Mouse (Mus musculus) liver, embryonic 16.5 days (tissue): Measurements from ENCODE around the gene Rps9. TPM values are rescaled to one million over a fixed set of nuclear protein-coding genes. Genes with fewer than 3 reads are reported as not detected.

ENCODE experiments used
- ATAC-seq: fragments of 200-750 bp; cut with Nextera tagmentation; 2 replicates; pipeline ENCODE4 v1.8.0; 2017; ENCODE audit warnings: low read depth, mild to moderate bottlenecking, moderate number of reproducible peaks, moderate library complexity
- H3K27ac ChIP-seq: fragments of 300-500 bp; sonication (generic); 2 replicates; pipeline ENCODE4 v1.5.1; 2014; ENCODE audit warnings: mild to moderate bottlenecking, low read length
- H3K27me3 ChIP-seq: fragments of 300-500 bp; sonication (generic); 2 replicates; pipeline ENCODE4 v1.6.1; 2014; ENCODE audit warnings: low read depth, low read length, mixed read lengths; ENCODE audit not compliant: control insufficient read depth, insufficient read depth
- H3K36me3 ChIP-seq: fragments of 300-500 bp; sonication (generic); 2 replicates; pipeline ENCODE4 v1.6.1; 2014; ENCODE audit warnings: mild to moderate bottlenecking; ENCODE audit not compliant: control insufficient read depth, insufficient read depth
- H3K4me1 ChIP-seq: fragments of 300-500 bp; sonication (generic); 2 replicates; pipeline ENCODE4 v1.6.1; 2014; ENCODE audit warnings: low read depth, low read length, mixed read lengths; ENCODE audit not compliant: control insufficient read depth
- H3K4me2 ChIP-seq: fragments of 300-500 bp; sonication (generic); 2 replicates; pipeline ENCODE4 v1.6.1; 2014; ENCODE audit warnings: low read depth, low read length, mixed read lengths
- H3K4me3 ChIP-seq: fragments of 300-500 bp; sonication (generic); 2 replicates; pipeline ENCODE4 v1.5.1; 2014; ENCODE audit warnings: low read depth, mild to moderate bottlenecking, low read length
- H3K9ac ChIP-seq: fragments of 300-500 bp; sonication (generic); 2 replicates; pipeline ENCODE4 v1.6.1; 2014; ENCODE audit warnings: low read depth, low read length
- H3K9me3 ChIP-seq: fragments of 300-500 bp; sonication (generic); replicated peaks from 2 replicates; pipeline ENCODE4 v1.6.1; 2016; ENCODE audit warnings: low read length; ENCODE audit not compliant: control insufficient read depth
- WGBS: fragments of 180-500 bp; shearing (Covaris S2); extraction: QIAGEN DNeasy Blood & Tissue Kit; methylation state at CpG from one replicate; pipeline ENCODE4 v1.1.7; 2014; ENCODE audit not compliant: insufficient replicate concordance; 5-methylcytosine and 5-hydroxymethylcytosine counted together
- polyA plus RNA-seq: library from polyadenylated mRNA; unstranded; fragments of >200 nt; fragmentation: Nextera tagmentation; extraction: Ambion mirVana; gene quantifications from 2 replicates; pipeline ENCODE4 v1.2.1, GENCODE M21; 2015

The Rps9 gene
- 666 and 772 TPM in 2 replicates for polyA plus RNA-seq

- no peaks in the 10 kb centered on the region for H3K9me3 ChIP-seq
- peak within 1 kb of the TSS; percentile 93 for H3K27ac ChIP-seq
- 1% methylated on average over 42 of the region's 42 CpGs for WGBS
- peak within 1 kb of the TSS; percentile 87 for H3K4me2 ChIP-seq
- ATAC-seq, result peak; percentile 95
- H3K4me1 ChIP-seq, result peaks cover 17% of the 10 kb centered on the region
- H3K36me3 ChIP-seq, result peaks cover 27% of the 10 kb centered on the region
- H3K9ac ChIP-seq, result peak within 1 kb of the TSS; percentile 77
- no peaks in the 10 kb centered on the region for H3K27me3 ChIP-seq
- peak within 1 kb of the TSS; percentile 86 for H3K4me3 ChIP-seq
These were observed at the start of gene Rps9 for GRCm38 (mm10) chr7:3703879-3704441. Gene Rps9 (plus strand): TSS chr7:3703993.

GRCm38 (mm10) chr7:3656966-3657365 lies 46.8 kb upstream of the Rps9 start:
- H3K36me3 ChIP-seq, result peaks cover 92% of the 10 kb centered on the region
- no peaks in the 10 kb centered on the region for H3K9me3 ChIP-seq
- H3K4me3 ChIP-seq, result no peak overlapping the region
- H3K4me2 ChIP-seq, result no peak overlapping the region
- H3K27ac ChIP-seq, result no peak overlapping the region
- no peaks in the 10 kb centered on the region for H3K27me3 ChIP-seq
- 79% methylated on average over 4 of the region's 4 CpGs for WGBS
- no peaks in the 10 kb centered on the region for H3K4me1 ChIP-seq
- H3K9ac ChIP-seq, result no peak overlapping the region
- no peak for ATAC-seq

GRCm38 (mm10) chr7:3658578-3658977 lies 45.2 kb upstream of the Rps9 start:
- Histone ChIP-seq H3K9me3 (no peaks in the 10 kb centered on the region), H3K4me1 (peaks cover 5% of the 10 kb centered on the region), H3K27ac (no peak overlapping the region), H3K36me3 (peaks cover 86% of the 10 kb centered on the region), H3K4me2 (no peak overlapping the region), H3K9ac (no peak overlapping the region), H3K4me3 (no peak overlapping the region), H3K27me3 (no peaks in the 10 kb centered on the region)
- ATAC-seq, result no peak
- 88% methylated on average over 14 of the region's 14 CpGs for WGBS

- peak overlapping the region; percentile 93 for H3K9ac ChIP-seq
- peak overlapping the region; percentile 95 for H3K27ac ChIP-seq
- H3K4me1 ChIP-seq, result peaks cover 36% of the 10 kb centered on the region
- peak overlapping the region; percentile 95 for H3K4me2 ChIP-seq
- 20% methylated on average over 15 of the region's 15 CpGs for WGBS
- peak; percentile 17; the same call in 1 of the 2 replicates for ATAC-seq
- peaks cover 29% of the 10 kb centered on the region for H3K36me3 ChIP-seq
- H3K27me3 ChIP-seq, result no peaks in the 10 kb centered on the region
- peak overlapping the region; percentile 85 for H3K4me3 ChIP-seq
- no peaks in the 10 kb centered on the region for H3K9me3 ChIP-seq
These were observed 39.1 kb upstream of the Rps9 start for GRCm38 (mm10) chr7:3664524-3665214.

GRCm38 (mm10) chr7:3665215-3666114 lies 38.3 kb upstream of the Rps9 start, which contains the start of gene Leng1:
Gene Leng1 (minus strand): TSS chr7:3665840.
- no peaks in the 10 kb centered on the region for H3K27me3 ChIP-seq
- peaks cover 36% of the 10 kb centered on the region for H3K4me1 ChIP-seq
- peak within 1 kb of the TSS; percentile 85 for H3K4me3 ChIP-seq
- H3K27ac ChIP-seq, result peak within 1 kb of the TSS; percentile 95
- H3K9me3 ChIP-seq, result no peaks in the 10 kb centered on the region
- H3K36me3 ChIP-seq, result peaks cover 21% of the 10 kb centered on the region
- H3K9ac ChIP-seq, result peak within 1 kb of the TSS; percentile 93
- peak within 1 kb of the TSS; percentile 95 for H3K4me2 ChIP-seq
- ATAC-seq, result peak; percentile 98
- WGBS, result 3% methylated on average over 45 of the region's 45 CpGs

GRCm38 (mm10) chr7:3666921-3667391 lies 36.8 kb upstream of the Rps9 start:
- Histone ChIP-seq H3K9me3 (no peaks in the 10 kb centered on the region), H3K4me3 (peak overlapping the region; percentile 85), H3K9ac (peak overlapping the region; percentile 52), H3K27ac (peak overlapping the region; percentile 51), H3K27me3 (no peaks in the 10 kb centered on the region), H3K4me1 (peaks cover 36% of the 10 kb centered on the region), H3K36me3 (peaks cover 9% of the 10 kb centered on the region), H3K4me2 (peak overlapping the region; percentile 88)
- 27% methylated on average over 14 of the region's 14 CpGs for WGBS
- ATAC-seq, result peak; percentile 28

- no peaks in the 10 kb centered on the region for H3K4me1 ChIP-seq
- no peak overlapping the region for H3K4me3 ChIP-seq
- no peak overlapping the region for H3K27ac ChIP-seq
- no peaks in the 10 kb centered on the region for H3K9me3 ChIP-seq
- no peak overlapping the region for H3K4me2 ChIP-seq
- 44% methylated on average over 10 of the region's 10 CpGs for WGBS
- H3K9ac ChIP-seq, result no peak overlapping the region
- H3K27me3 ChIP-seq, result no peaks in the 10 kb centered on the region
- peak; percentile 81 for ATAC-seq
- no peaks in the 10 kb centered on the region for H3K36me3 ChIP-seq
These were observed 29.1 kb upstream of the Rps9 start for GRCm38 (mm10) chr7:3674507-3675227.

GRCm38 (mm10) chr7:3675228-3675548 lies 28.6 kb upstream of the Rps9 start:
- no peak overlapping the region for H3K9ac ChIP-seq
- ATAC-seq, result no peak
- H3K4me2 ChIP-seq, result no peak overlapping the region

More at GRCm38 (mm10) chr7:3675228-3675548, 28.6 kb upstream of the Rps9 start:
- WGBS, result 64% methylated on average over 3 of the region's 3 CpGs
- Histone ChIP-seq H3K36me3 (no peaks in the 10 kb centered on the region), H3K27me3 (no peaks in the 10 kb centered on the region), H3K4me3 (no peak overlapping the region), H3K4me1 (no peaks in the 10 kb centered on the region), H3K9me3 (no peaks in the 10 kb centered on the region), H3K27ac (no peak overlapping the region)
